Mouse (Mus musculus): Measurements from ENCODE around the gene Sipa1l3. TPM values are rescaled to one million over a fixed set of nuclear protein-coding genes. Genes with fewer than 3 reads are reported as not detected.

Gene Sipa1l3
- polyA plus RNA-seq, 1 experiment from 2014 or later, result 17.4 TPM

GRCm38 (mm10) chr7:29335841-29336671, 182.4 kb downstream of the Sipa1l3 start:
- no peaks in the 10 kb centered on the region for H3K9me3 ChIP-seq (ENCODE audit: control insufficient read depth, low read length)
- no peak overlapping the region for H3K9ac ChIP-seq (ENCODE audit: low read depth, low read length)
- 0 out of 2 replicates have a peak, but pooled peaks cover 3% of the 10 kb centered on the region for H3K4me1 ChIP-seq (ENCODE audit: control insufficient read depth, insufficient read depth, low read length)
- 0 out of 2 replicates have a peak, but pooled peaks cover 10% of the 10 kb centered on the region for H3K27me3 ChIP-seq (ENCODE audit: control insufficient read depth, insufficient read depth, low read length)
- ATAC-seq (ENCODE audit: low FRiP score, low TSS enrichment), result no peak
- no peak overlapping the region for H3K4me2 ChIP-seq (replicated peaks; ENCODE audit: low read depth, low read length)
- H3K36me3 ChIP-seq (ENCODE audit: control insufficient read depth, insufficient read depth, low read length), result peaks cover 10% of the 10 kb centered on the region
- no peak overlapping the region for H3K27ac ChIP-seq (ENCODE audit: low read depth, low read length)
- WGBS, result 80% methylated on average over 6 of the region's 6 CpGs
- H3K4me3 ChIP-seq (ENCODE audit: low read length), result no peak overlapping the region

- Histone ChIP-seq H3K9me3 (ENCODE audit: control insufficient read depth, low read length) (no peaks in the 10 kb centered on the region), H3K9ac (ENCODE audit: low read depth, low read length) (no peak overlapping the region), H3K4me2 (replicated peaks; ENCODE audit: low read depth, low read length) (no peak overlapping the region), H3K4me3 (ENCODE audit: low read length) (no peak overlapping the region), H3K27ac (ENCODE audit: low read depth, low read length) (no peak overlapping the region), H3K27me3 (ENCODE audit: control insufficient read depth, insufficient read depth, low read length) (0 out of 2 replicates have a peak, but pooled peaks cover 8% of the 10 kb centered on the region), H3K4me1 (ENCODE audit: control insufficient read depth, insufficient read depth, low read length) (0 out of 2 replicates have a peak, but pooled peaks cover 3% of the 10 kb centered on the region), H3K36me3 (ENCODE audit: control insufficient read depth, insufficient read depth, low read length) (peaks cover 13% of the 10 kb centered on the region)
- ATAC-seq (ENCODE audit: low FRiP score, low TSS enrichment), result no peak
These were observed 183.2 kb downstream of the Sipa1l3 start for GRCm38 (mm10) chr7:29335276-29335675.

- 0 out of 2 replicates have a peak, but pooled peaks cover 7% of the 10 kb centered on the region for H3K27me3 ChIP-seq (ENCODE audit: control insufficient read depth, insufficient read depth, low read length)
- no peak for ATAC-seq (ENCODE audit: low FRiP score, low TSS enrichment)
- no peaks in the 10 kb centered on the region for H3K4me1 ChIP-seq (ENCODE audit: control insufficient read depth, insufficient read depth, low read length)
- no peak overlapping the region for H3K9ac ChIP-seq (ENCODE audit: low read depth, low read length)
- WGBS, result 85% methylated on average over 6 of the region's 7 CpGs
- peaks cover 23% of the 10 kb centered on the region for H3K36me3 ChIP-seq (ENCODE audit: control insufficient read depth, insufficient read depth, low read length)
- H3K9me3 ChIP-seq (ENCODE audit: control insufficient read depth, low read length), result no peaks in the 10 kb centered on the region
- no peak overlapping the region for H3K4me2 ChIP-seq (replicated peaks; ENCODE audit: low read depth, low read length)
- no peak overlapping the region for H3K27ac ChIP-seq (ENCODE audit: low read depth, low read length)
- no peak overlapping the region for H3K4me3 ChIP-seq (ENCODE audit: low read length)
These were observed 184.3 kb downstream of the Sipa1l3 start for GRCm38 (mm10) chr7:29334156-29334555.

- Histone ChIP-seq H3K4me1 (ENCODE audit: control insufficient read depth, insufficient read depth, low read length) (no peaks in the 10 kb centered on the region), H3K9me3 (ENCODE audit: control insufficient read depth, low read length) (no peaks in the 10 kb centered on the region), H3K9ac (ENCODE audit: low read depth, low read length) (no peak overlapping the region), H3K27ac (ENCODE audit: low read depth, low read length) (no peak overlapping the region), H3K27me3 (ENCODE audit: control insufficient read depth, insufficient read depth, low read length) (no peaks in the 10 kb centered on the region), H3K4me3 (ENCODE audit: low read length) (no peak overlapping the region), H3K4me2 (replicated peaks; ENCODE audit: low read depth, low read length) (no peak overlapping the region), H3K36me3 (ENCODE audit: control insufficient read depth, insufficient read depth, low read length) (peaks cover 35% of the 10 kb centered on the region)
- ATAC-seq (ENCODE audit: low FRiP score, low TSS enrichment), result no peak
- WGBS, result 91% methylated on average over 16 of the region's 16 CpGs
These were observed 189.5 kb downstream of the Sipa1l3 start for GRCm38 (mm10) chr7:29328984-29329383.

- ATAC-seq (ENCODE audit: low FRiP score, low TSS enrichment), result no peak
- no peaks in the 10 kb centered on the region for H3K4me1 ChIP-seq (ENCODE audit: control insufficient read depth, insufficient read depth, low read length)
- H3K4me2 ChIP-seq (replicated peaks; ENCODE audit: low read depth, low read length), result no peak overlapping the region
- 38% methylated on average over 6 of the region's 6 CpGs for WGBS
- H3K27ac ChIP-seq (ENCODE audit: low read depth, low read length), result no peak overlapping the region
- H3K27me3 ChIP-seq (ENCODE audit: control insufficient read depth, insufficient read depth, low read length), result no peaks in the 10 kb centered on the region
- no peaks in the 10 kb centered on the region for H3K9me3 ChIP-seq (ENCODE audit: control insufficient read depth, low read length)
- H3K9ac ChIP-seq (ENCODE audit: low read depth, low read length), result no peak overlapping the region
- no peak overlapping the region for H3K4me3 ChIP-seq (ENCODE audit: low read length)
- H3K36me3 ChIP-seq (ENCODE audit: control insufficient read depth, insufficient read depth, low read length), result peaks cover 36% of the 10 kb centered on the region
These were observed 191.4 kb downstream of the Sipa1l3 start for GRCm38 (mm10) chr7:29327087-29327486.

GRCm38 (mm10) chr7:29319337-29320307, 198.8 kb downstream of the Sipa1l3 start:
- no peak for ATAC-seq (ENCODE audit: low FRiP score, low TSS enrichment)
- WGBS, result 9% methylated on average over 19 of the region's 19 CpGs
- H3K4me2 ChIP-seq (replicated peaks; ENCODE audit: low read depth, low read length), result peak overlapping the region; percentile 23
- peaks cover 5% of the 10 kb centered on the region; the same call in 1 of the 2 replicates for H3K36me3 ChIP-seq (ENCODE audit: control insufficient read depth, insufficient read depth, low read length)
- no peaks in the 10 kb centered on the region for H3K9me3 ChIP-seq (ENCODE audit: control insufficient read depth, low read length)
- peaks cover 43% of the 10 kb centered on the region for H3K4me1 ChIP-seq (ENCODE audit: control insufficient read depth, insufficient read depth, low read length)
- no peaks in the 10 kb centered on the region for H3K27me3 ChIP-seq (ENCODE audit: control insufficient read depth, insufficient read depth, low read length)
- H3K4me3 ChIP-seq (ENCODE audit: low read length), result peak overlapping the region; percentile 21
- H3K9ac ChIP-seq (ENCODE audit: low read depth, low read length), result no peak overlapping the region
- no peak overlapping the region for H3K27ac ChIP-seq (ENCODE audit: low read depth, low read length)

- H3K4me1 ChIP-seq (ENCODE audit: control insufficient read depth, insufficient read depth, low read length), result peaks cover 43% of the 10 kb centered on the region
- peak overlapping the region; percentile 42; the same call in 1 of the 2 replicates for H3K27ac ChIP-seq (ENCODE audit: low read depth, low read length)
- H3K36me3 ChIP-seq (ENCODE audit: control insufficient read depth, insufficient read depth, low read length), result peaks cover 5% of the 10 kb centered on the region; the same call in 1 of the 2 replicates
- WGBS, result 7% methylated on average over 18 of the region's 18 CpGs
- no peaks in the 10 kb centered on the region for H3K27me3 ChIP-seq (ENCODE audit: control insufficient read depth, insufficient read depth, low read length)
- peak overlapping the region; percentile 37; the same call in 1 of the 2 replicates for H3K9ac ChIP-seq (ENCODE audit: low read depth, low read length)
- peak; percentile 11; the same call in 1 of the 2 replicates for ATAC-seq (ENCODE audit: low FRiP score, low TSS enrichment)
- H3K9me3 ChIP-seq (ENCODE audit: control insufficient read depth, low read length), result no peaks in the 10 kb centered on the region
- H3K4me2 ChIP-seq (replicated peaks; ENCODE audit: low read depth, low read length), result peak overlapping the region; percentile 31
- peak overlapping the region; percentile 21 for H3K4me3 ChIP-seq (ENCODE audit: low read length)
These were observed 200.1 kb downstream of the Sipa1l3 start for GRCm38 (mm10) chr7:29318115-29318911.

GRCm38 (mm10) chr7:29317558-29317957, 200.9 kb downstream of the Sipa1l3 start:
- Histone ChIP-seq H3K36me3 (ENCODE audit: control insufficient read depth, insufficient read depth, low read length) (peaks cover 5% of the 10 kb centered on the region; the same call in 1 of the 2 replicates), H3K4me3 (ENCODE audit: low read length) (peak overlapping the region; percentile 4; the same call in 1 of the 2 replicates), H3K27ac (ENCODE audit: low read depth, low read length) (peak overlapping the region; percentile 42; the same call in 1 of the 2 replicates), H3K9me3 (ENCODE audit: control insufficient read depth, low read length) (no peaks in the 10 kb centered on the region), H3K4me1 (ENCODE audit: control insufficient read depth, insufficient read depth, low read length) (peaks cover 43% of the 10 kb centered on the region), H3K9ac (ENCODE audit: low read depth, low read length) (no peak overlapping the region; the same call in 1 of the 2 replicates), H3K4me2 (replicated peaks; ENCODE audit: low read depth, low read length) (peak overlapping the region; percentile 31), H3K27me3 (ENCODE audit: control insufficient read depth, insufficient read depth, low read length) (no peaks in the 10 kb centered on the region)
- peak; percentile 53 for ATAC-seq (ENCODE audit: low FRiP score, low TSS enrichment)
- 0% methylated on average over 2 of the region's 2 CpGs for WGBS

All from kidney, embryonic 14.5 days (tissue).